Mouse (Mus musculus): Measurements from ENCODE around the gene Sugct.

The Sugct gene

GRCm38 (mm10) chr13:17038341-17038740, 657.0 kb downstream of the Sugct start:
- no peak for DNase-seq (ENCODE audit: low spot score)

- DNase-seq (ENCODE audit: low spot score), result no peak
These were observed 657.5 kb downstream of the Sugct start for GRCm38 (mm10) chr13:17037899-17038298.

GRCm38 (mm10) chr13:17030761-17031160, 664.6 kb downstream of the Sugct start:
- no peak for DNase-seq (ENCODE audit: low spot score)

GRCm38 (mm10) chr13:17028595-17028994, 666.8 kb downstream of the Sugct start:
- no peak for DNase-seq (ENCODE audit: low spot score)

GRCm38 (mm10) chr13:17027846-17028529, 667.4 kb downstream of the Sugct start:
- no peak for DNase-seq (ENCODE audit: low spot score)

GRCm38 (mm10) chr13:17027001-17027400, 668.4 kb downstream of the Sugct start:
- DNase-seq (ENCODE audit: low spot score), result no peak

GRCm38 (mm10) chr13:16996464-16996863, 698.9 kb downstream of the Sugct start:
- DNase-seq (ENCODE audit: low spot score), result no peak

GRCm38 (mm10) chr13:16995321-16995720, 700.0 kb downstream of the Sugct start:
- no peak for DNase-seq (ENCODE audit: low spot score)

GRCm38 (mm10) chr13:16977743-16978142, 717.6 kb downstream of the Sugct start:
- DNase-seq (ENCODE audit: low spot score), result no peak

GRCm38 (mm10) chr13:16971277-16971676, 724.1 kb downstream of the Sugct start:
- no peak for DNase-seq (ENCODE audit: low spot score)

GRCm38 (mm10) chr13:16968995-16969394, 726.4 kb downstream of the Sugct start:
- no peak for DNase-seq (ENCODE audit: low spot score)

- DNase-seq (ENCODE audit: low spot score), result no peak
These were observed 730.4 kb downstream of the Sugct start for GRCm38 (mm10) chr13:16964823-16965475.

GRCm38 (mm10) chr13:16952045-16952444, 743.3 kb downstream of the Sugct start:
- DNase-seq (ENCODE audit: low spot score), result no peak

- no peak for DNase-seq (ENCODE audit: low spot score)
These were observed 755.9 kb downstream of the Sugct start for GRCm38 (mm10) chr13:16939466-16939811.

GRCm38 (mm10) chr13:16938552-16939465, 756.5 kb downstream of the Sugct start:
- DNase-seq (ENCODE audit: low spot score), result no peak

- no peak for DNase-seq (ENCODE audit: low spot score)
These were observed 757.7 kb downstream of the Sugct start for GRCm38 (mm10) chr13:16937422-16938202.

GRCm38 (mm10) chr13:16935029-16935428, 760.3 kb downstream of the Sugct start:
- no peak for DNase-seq (ENCODE audit: low spot score)

GRCm38 (mm10) chr13:16933600-16933999, 761.8 kb downstream of the Sugct start:
- no peak for DNase-seq (ENCODE audit: low spot score)

GRCm38 (mm10) chr13:16921305-16921704, 774.0 kb downstream of the Sugct start:
- DNase-seq (ENCODE audit: low spot score), result no peak

- no peak for DNase-seq (ENCODE audit: low spot score)
These were observed 779.7 kb downstream of the Sugct start for GRCm38 (mm10) chr13:16915697-16916096.

GRCm38 (mm10) chr13:16912214-16912613, 783.1 kb downstream of the Sugct start:
- DNase-seq (ENCODE audit: low spot score), result no peak

- no peak for DNase-seq (ENCODE audit: low spot score)
These were observed 788.4 kb downstream of the Sugct start for GRCm38 (mm10) chr13:16906974-16907373.
